Mouse (Mus musculus): ENCODE measurements around the gene Tas2r143. TPM values are rescaled to one million over a fixed set of nuclear protein-coding genes. Genes with fewer than 3 reads are reported as not detected.

Tas2r143 gene
- polyA plus RNA-seq, 1 experiment = 0.29 TPM

- no peak for DNase-seq (ENCODE audit: low read depth)
- TF ChIP-seq POLR2A (IDR thresholded peaks at IDR 0.05; ENCODE audit: borderline replicate concordance, extremely low read depth, insufficient read depth, insufficient read length, poor library complexity, severe bottlenecking) = no peak
- TF ChIP-seq CTCF (IDR thresholded peaks at IDR 0.05; ENCODE audit: borderline replicate concordance, extremely low read depth, insufficient read depth, insufficient read length) = no peak
Measured at GRCm38 (mm10) chr6:42370630-42371363, 29.2 kb upstream of the Tas2r143 start.

DNA sequence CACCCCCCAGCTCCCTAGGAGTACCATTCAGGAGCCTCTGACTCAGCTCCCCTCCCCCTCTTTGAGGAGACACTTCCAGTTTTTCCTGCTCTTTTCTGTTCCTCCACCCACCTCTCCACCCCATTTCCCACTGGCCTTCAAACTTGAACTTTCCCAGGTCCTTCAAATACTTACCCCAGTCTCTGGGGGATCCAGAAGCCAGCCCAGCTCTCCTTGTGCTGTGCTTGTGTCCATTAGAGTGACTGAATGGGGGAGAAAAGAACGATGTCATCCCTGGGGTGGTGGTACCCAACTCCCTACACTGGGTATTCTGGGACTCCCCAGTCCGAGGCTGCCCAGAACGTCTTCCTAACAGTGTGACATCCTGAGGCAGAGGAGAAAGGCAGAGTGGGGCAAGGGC, 28.0 kb upstream of the Tas2r143 start:
- no peak for DNase-seq (ENCODE audit: low read depth)
- TF ChIP-seq CTCF (IDR thresholded peaks at IDR 0.05; ENCODE audit: borderline replicate concordance, extremely low read depth, insufficient read depth, insufficient read length) (no peak), POLR2A (IDR thresholded peaks at IDR 0.05; ENCODE audit: borderline replicate concordance, extremely low read depth, insufficient read depth, insufficient read length, poor library complexity, severe bottlenecking) (no peak)

DNA sequence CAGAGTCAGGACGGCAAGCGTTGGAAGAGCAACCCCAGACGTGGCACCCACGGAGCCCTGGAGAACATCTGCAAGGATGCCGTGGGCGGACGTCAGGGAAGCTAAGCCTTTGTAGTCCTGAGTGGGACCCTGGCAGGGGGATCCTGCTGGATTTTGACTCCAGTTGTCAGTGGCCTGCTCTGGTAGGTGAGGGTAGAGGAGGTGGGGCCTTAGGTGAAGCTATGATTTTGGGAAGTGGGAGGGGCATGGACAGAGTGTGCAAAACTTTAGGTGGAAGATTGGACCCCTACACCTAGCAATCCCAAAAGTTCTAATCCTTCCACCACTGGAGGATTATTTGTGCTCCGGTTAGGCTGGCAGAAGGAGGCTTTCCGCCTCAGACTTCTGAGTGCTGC, 27.6 kb upstream of the Tas2r143 start:
- no peak for TF ChIP-seq POLR2A (IDR thresholded peaks at IDR 0.05; ENCODE audit: borderline replicate concordance, extremely low read depth, insufficient read depth, insufficient read length, poor library complexity, severe bottlenecking)
- no peak for TF ChIP-seq CTCF (IDR thresholded peaks at IDR 0.05; ENCODE audit: borderline replicate concordance, extremely low read depth, insufficient read depth, insufficient read length)
- DNase-seq (ENCODE audit: low read depth) = no peak

DNA sequence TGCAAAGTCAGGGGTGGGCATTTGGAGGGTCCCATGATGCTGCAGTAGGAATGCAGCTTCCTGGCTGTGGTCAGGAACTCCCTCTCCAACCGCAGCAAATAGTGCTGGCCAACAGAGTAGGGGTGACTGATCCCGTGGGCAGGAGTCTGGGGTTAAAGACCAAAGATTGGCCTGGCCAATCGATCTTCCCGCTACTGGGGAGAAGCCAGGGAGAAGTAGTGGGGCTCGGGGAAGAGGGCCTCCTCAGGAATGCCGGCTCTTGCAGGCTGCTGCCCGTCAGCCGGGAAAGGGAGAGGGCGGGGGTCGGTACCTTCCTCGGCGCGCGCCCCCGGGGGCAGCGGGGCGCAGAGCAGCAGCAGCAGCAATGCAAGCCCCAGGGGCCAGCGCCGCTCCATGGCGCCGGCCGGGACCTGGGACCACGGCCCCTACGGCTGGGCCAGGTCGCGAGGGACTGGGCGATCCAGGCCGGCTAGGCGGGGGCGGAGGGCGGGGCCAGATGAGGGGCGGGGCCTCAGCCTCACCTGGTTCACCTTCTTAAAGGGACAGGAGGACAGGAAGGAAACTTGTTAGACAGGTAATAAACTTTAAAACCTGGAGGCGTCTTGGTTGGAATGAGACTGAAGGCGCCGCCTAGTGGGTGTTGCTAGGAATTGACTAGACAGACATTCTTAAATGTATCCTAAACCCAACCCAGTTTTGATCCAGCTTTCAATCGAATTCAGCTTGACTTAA, 27.1 kb upstream of the Tas2r143 start, which contains the start of gene Epha1:
Gene Epha1 (minus strand): TSS at position 453 of the 732 bp plus-strand sequence.
- TF ChIP-seq CTCF (IDR thresholded peaks at IDR 0.05; ENCODE audit: borderline replicate concordance, extremely low read depth, insufficient read depth, insufficient read length) (peak; percentile 61; the same call in 1 of the 2 replicates), POLR2A (IDR thresholded peaks at IDR 0.05; ENCODE audit: borderline replicate concordance, extremely low read depth, insufficient read depth, insufficient read length, poor library complexity, severe bottlenecking) (no peak)
- peak; percentile 83 for DNase-seq (ENCODE audit: low read depth)

DNA sequence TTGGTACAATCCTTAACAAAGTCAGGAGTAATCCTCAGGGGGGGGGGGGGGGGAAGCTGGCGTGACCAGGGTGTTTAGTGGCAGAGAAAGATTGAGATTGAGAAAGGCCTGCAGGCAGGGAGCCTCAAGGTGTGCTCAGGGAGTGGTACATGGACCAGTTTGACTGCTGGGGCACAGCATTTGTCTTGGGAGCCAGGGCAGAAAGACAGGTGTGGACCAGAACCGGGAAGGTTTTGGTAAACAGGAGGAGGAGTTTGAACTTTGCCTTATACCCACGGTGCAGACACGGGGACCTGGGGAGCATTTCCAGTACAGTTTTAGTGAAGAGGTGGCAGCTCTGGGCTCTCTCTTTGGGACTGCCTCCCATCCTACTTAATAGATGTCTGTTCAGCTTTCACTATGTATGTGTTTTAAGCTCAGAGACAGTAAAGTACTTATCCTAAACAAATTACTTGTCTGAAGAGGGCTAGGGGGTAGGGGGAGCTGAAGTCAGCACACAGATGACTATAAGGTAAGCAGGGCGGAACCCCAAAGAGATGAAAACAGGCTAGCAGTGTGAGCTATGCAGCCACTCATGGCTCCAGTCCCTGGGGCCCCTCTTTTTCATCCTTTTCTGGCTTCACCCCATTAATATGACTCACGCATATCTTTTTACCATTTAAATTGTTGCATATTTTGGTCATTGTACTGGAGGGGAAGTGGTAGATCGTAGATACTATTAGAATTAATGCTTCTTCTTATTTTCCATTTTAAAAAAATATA, 26.2 kb upstream of the Tas2r143 start:
- TF ChIP-seq POLR2A (IDR thresholded peaks at IDR 0.05; ENCODE audit: borderline replicate concordance, extremely low read depth, insufficient read depth, insufficient read length, poor library complexity, severe bottlenecking) (no peak), CTCF (IDR thresholded peaks at IDR 0.05; ENCODE audit: borderline replicate concordance, extremely low read depth, insufficient read depth, insufficient read length) (no peak)
- DNase-seq (ENCODE audit: low read depth) = no peak

GRCm38 (mm10) chr6:42374701-42375100, 25.3 kb upstream of the Tas2r143 start:
- TF ChIP-seq CTCF (IDR thresholded peaks at IDR 0.05; ENCODE audit: borderline replicate concordance, extremely low read depth, insufficient read depth, insufficient read length) (no peak), POLR2A (IDR thresholded peaks at IDR 0.05; ENCODE audit: borderline replicate concordance, extremely low read depth, insufficient read depth, insufficient read length, poor library complexity, severe bottlenecking) (no peak)
- no peak for DNase-seq (ENCODE audit: low read depth)

GRCm38 (mm10) chr6:42375131-42375530, 24.9 kb upstream of the Tas2r143 start:
- DNase-seq (ENCODE audit: low read depth) = no peak
- no peak for TF ChIP-seq POLR2A (IDR thresholded peaks at IDR 0.05; ENCODE audit: borderline replicate concordance, extremely low read depth, insufficient read depth, insufficient read length, poor library complexity, severe bottlenecking)
- TF ChIP-seq CTCF (IDR thresholded peaks at IDR 0.05; ENCODE audit: borderline replicate concordance, extremely low read depth, insufficient read depth, insufficient read length) = no peak

DNA sequence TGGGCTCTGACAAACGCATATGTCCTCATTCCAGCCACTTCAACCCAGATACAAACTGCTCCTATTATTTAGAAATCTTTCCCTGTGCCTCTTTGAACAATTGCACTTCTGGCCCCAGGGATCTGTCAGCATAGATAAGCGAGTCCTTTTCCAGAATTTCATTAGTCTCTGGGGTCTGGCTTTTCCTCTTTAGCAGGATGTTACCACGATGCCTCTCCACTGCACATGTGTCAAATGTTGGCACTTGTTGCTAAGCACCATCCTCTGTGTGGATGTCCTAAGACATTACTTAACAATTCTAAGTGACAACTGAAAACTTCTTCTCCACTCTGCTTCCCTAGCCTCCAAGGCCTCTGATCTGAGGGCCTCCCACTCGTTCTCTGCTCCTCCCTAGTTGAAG, 24.0 kb upstream of the Tas2r143 start:
- DNase-seq (ENCODE audit: low read depth) = no peak
- TF ChIP-seq POLR2A (IDR thresholded peaks at IDR 0.05; ENCODE audit: borderline replicate concordance, extremely low read depth, insufficient read depth, insufficient read length, poor library complexity, severe bottlenecking) (no peak), CTCF (IDR thresholded peaks at IDR 0.05; ENCODE audit: borderline replicate concordance, extremely low read depth, insufficient read depth, insufficient read length) (no peak)

- TF ChIP-seq CTCF (IDR thresholded peaks at IDR 0.05; ENCODE audit: borderline replicate concordance, extremely low read depth, insufficient read depth, insufficient read length) = no peak
- DNase-seq (ENCODE audit: low read depth) = no peak
Measured at GRCm38 (mm10) chr6:42376504-42377019, 23.5 kb upstream of the Tas2r143 start.

- DNase-seq (ENCODE audit: low read depth) = no peak
- TF ChIP-seq POLR2A (IDR thresholded peaks at IDR 0.05; ENCODE audit: borderline replicate concordance, extremely low read depth, insufficient read depth, insufficient read length, poor library complexity, severe bottlenecking) = no peak
- no peak for TF ChIP-seq CTCF (IDR thresholded peaks at IDR 0.05; ENCODE audit: borderline replicate concordance, extremely low read depth, insufficient read depth, insufficient read length)
Measured at GRCm38 (mm10) chr6:42377280-42377679, 22.8 kb upstream of the Tas2r143 start.

- TF ChIP-seq POLR2A (IDR thresholded peaks at IDR 0.05; ENCODE audit: borderline replicate concordance, extremely low read depth, insufficient read depth, insufficient read length, poor library complexity, severe bottlenecking) (no peak), CTCF (IDR thresholded peaks at IDR 0.05; ENCODE audit: borderline replicate concordance, extremely low read depth, insufficient read depth, insufficient read length) (no peak)
- no peak for DNase-seq (ENCODE audit: low read depth)
Measured at GRCm38 (mm10) chr6:42379551-42379950, 20.5 kb upstream of the Tas2r143 start.

Data from brain, embryonic 14.5 days (tissue).